Comparison of ENCODE assay signal across 15 mouse cellular contexts in genomic region chr11:60828903-60829302, GRCm38 (mm10). TPM values are rescaled to one million over a fixed set of nuclear protein-coding genes. Genes with fewer than 3 reads are reported as not detected.
DNase-seq lines count a peak whose midpoint lies in the region; ATAC-seq and TF ChIP-seq lines count a peak whose summit lies in the region.
"Had no signal": no experiment of that assay in that cellular context is flagged by ENCODE, and none has a peak within 500 bp of the region (broad histone marks: within the 10 kb centered on the region; RNA-seq: fewer than 3 reads in every experiment).

No protein-coding gene starts in this region.

- peaks cover 2% of the 10 kb centered on the region for H3K4me1 ChIP-seq in heart, adult 2 months (ENCODE audit: control insufficient read depth, insufficient read depth, low read length)
- peaks cover 10% of the 10 kb centered on the region for H3K4me1 ChIP-seq in liver, adult 2 months (ENCODE audit: control insufficient read depth, insufficient read depth, low read length)
- peaks cover 18% of the 10 kb centered on the region for H3K4me1 ChIP-seq in liver, embryonic 12.5 days

- 21% methylated on average over 2 of the region's 2 CpGs for WGBS in heart, adult 2 months
- WGBS in liver, adult 2 months, result 23% methylated on average over 2 of the region's 2 CpGs
- WGBS in liver, embryonic 12.5 days (ENCODE audit: insufficient replicate concordance), result 21% methylated on average over 2 of the region's 2 CpGs

- no peak overlapping the region for H3K4me2 ChIP-seq in liver, embryonic 12.5 days
- H3K4me2 ChIP-seq: heart, embryonic 13.5 days; hindbrain, embryonic 13.5 days; limb, embryonic 15.5 days had no signal

- no peak for TF ChIP-seq POLR2A in heart, adult 2 months (IDR thresholded peaks at IDR 0.05; ENCODE audit: insufficient read depth, low read depth, low read length)
- no peak for TF ChIP-seq POLR2A in liver, adult 2 months (IDR thresholded peaks at IDR 0.05; ENCODE audit: extremely low read depth, insufficient read depth, low read length)
- TF ChIP-seq POLR2A in brain, embryonic 14.5 days (IDR thresholded peaks at IDR 0.05; ENCODE audit: borderline replicate concordance, extremely low read depth, insufficient read depth, insufficient read length, poor library complexity, severe bottlenecking), result no peak

- H3K9me3 ChIP-seq in liver, embryonic 12.5 days (replicated peaks), result no peaks in the 10 kb centered on the region
- H3K9me3 ChIP-seq: heart, embryonic 13.5 days; hindbrain, embryonic 13.5 days; limb, embryonic 15.5 days; midbrain, embryonic 10.5 days had no signal

- no peak for ATAC-seq in liver, embryonic 12.5 days

- H3K79me2 ChIP-seq in heart, adult 2 months (replicated peaks; ENCODE audit: control insufficient read depth, insufficient read depth, low read length), result no peaks in the 10 kb centered on the region
- no peaks in the 10 kb centered on the region for H3K79me2 ChIP-seq in liver, adult 2 months (ENCODE audit: control insufficient read depth, insufficient read depth, low read length)

- H3K27me3 ChIP-seq in heart, adult 2 months (ENCODE audit: control insufficient read depth, insufficient read depth, low read length), result no peaks in the 10 kb centered on the region
- no peaks in the 10 kb centered on the region for H3K27me3 ChIP-seq in liver, adult 2 months (ENCODE audit: control insufficient read depth, insufficient read depth, low read length)
- no peaks in the 10 kb centered on the region for H3K27me3 ChIP-seq in liver, embryonic 12.5 days (replicated peaks)
- H3K27me3 ChIP-seq: limb, embryonic 15.5 days had no signal

- no peaks in the 10 kb centered on the region for H3K36me3 ChIP-seq in heart, adult 2 months (ENCODE audit: control insufficient read depth, insufficient read depth, low read length)
- no peaks in the 10 kb centered on the region for H3K36me3 ChIP-seq in liver, adult 2 months (ENCODE audit: control insufficient read depth, insufficient read depth, low read length)
- no peaks in the 10 kb centered on the region for H3K36me3 ChIP-seq in liver, embryonic 12.5 days
- H3K36me3 ChIP-seq: heart, embryonic 13.5 days; hindbrain, embryonic 13.5 days; limb, embryonic 15.5 days; midbrain, embryonic 10.5 days had no signal

- intact Hi-C loops in heart, adult 2 months (cut with DNase I), result loop anchor here (1.0 kb wide), 1 partner anchor 132 kb away; no protein-coding TSS in a partner anchor
- intact Hi-C loops in heart, postnatal 36 days (cut with DNase I), result loop anchor here (2.0 to 5.0 kb wide), 2 partner anchors 130 to 272 kb away; partner anchors contain the start of gene Llgl1

- TF ChIP-seq EP300 in heart, adult 2 months (IDR thresholded peaks at IDR 0.05; ENCODE audit: insufficient read depth, low read depth, low read length), result no peak

- peak; percentile 57 for TF ChIP-seq CTCF in heart, adult 2 months (IDR thresholded peaks at IDR 0.05)
- TF ChIP-seq CTCF in liver, adult 2 months (IDR thresholded peaks at IDR 0.05; ENCODE audit: low read depth, low read length), result peak; percentile 46; the same call in 1 of the 2 replicates
- no peak for TF ChIP-seq CTCF in brain, embryonic 14.5 days (IDR thresholded peaks at IDR 0.05; ENCODE audit: borderline replicate concordance, extremely low read depth, insufficient read depth, insufficient read length)

- DNase-seq in heart, adult 2 months, result no peak
- DNase-seq in heart, postnatal 36 days, result no peak
- peak; percentile 79 for DNase-seq in liver, adult 2 months (ENCODE audit: extremely low read depth, low read depth, low spot score)
- peak; percentile 80 for DNase-seq in 416B (ENCODE audit: low read depth)
- DNase-seq in brain, embryonic 14.5 days (ENCODE audit: low read depth), result peak; percentile 27
- DNase-seq in spleen, postnatal 36 days (ENCODE audit: low spot score in 2 of 2), result no peak
- no peak for DNase-seq in right cerebral cortex, adult 2 months (ENCODE audit: low spot score in 2 of 2)
- DNase-seq: adrenal gland, adult 2 months; cerebellum, postnatal 14 days; gastrocnemius, postnatal 10 days had no signal

- no peak overlapping the region for H3K27ac ChIP-seq in heart, adult 2 months
- no peak overlapping the region for H3K27ac ChIP-seq in liver, adult 2 months (replicated peaks; ENCODE audit: insufficient read depth, low read depth, low read length)
- H3K27ac ChIP-seq in liver, embryonic 12.5 days, result no peak overlapping the region
- H3K27ac ChIP-seq: heart, embryonic 13.5 days; hindbrain, embryonic 13.5 days; limb, embryonic 15.5 days; midbrain, embryonic 10.5 days had no signal

- H3K4me3 ChIP-seq in heart, adult 2 months, result no peak overlapping the region
- H3K4me3 ChIP-seq in liver, adult 2 months (ENCODE audit: insufficient read depth, low read depth, low read length), result no peak overlapping the region
- H3K4me3 ChIP-seq in liver, embryonic 12.5 days, result no peak overlapping the region
- H3K4me3 ChIP-seq: heart, embryonic 13.5 days; hindbrain, embryonic 13.5 days; limb, embryonic 15.5 days; midbrain, embryonic 10.5 days had no signal

- H3K9ac ChIP-seq in heart, adult 2 months (ENCODE audit: low read depth, low read length), result no peak overlapping the region
- H3K9ac ChIP-seq in liver, adult 2 months (ENCODE audit: low read depth, low read length), result no peak overlapping the region
- H3K9ac ChIP-seq in liver, embryonic 12.5 days, result no peak overlapping the region
- H3K9ac ChIP-seq: heart, embryonic 13.5 days; hindbrain, embryonic 13.5 days; limb, embryonic 15.5 days had no signal

RNA-seq across cellular contexts. Expression of gene Dhrs7b, which starts 1.5 kb away (rescaled TPM):
- 10 to 100 TPM; 20.6 to 21.0 TPM for total RNA-seq in heart, adult 2 months (2021)
- polyA plus RNA-seq in heart, adult 2 months (2012; rRNA removed), result 14.4 and 22.1 TPM in 2 replicates
- total RNA-seq in heart, postnatal 36 days (2021), result 10 to 100 TPM; 19.4 to 19.7 TPM
- 23.5 and 28.8 TPM in 2 replicates for total RNA-seq in liver, adult 2 months (2014; rRNA removed)
- polyA plus RNA-seq in liver, adult 2 months (2012; rRNA removed), result 15.0 and 15.5 TPM in 2 replicates
- 27.3 and 30.4 TPM in 2 replicates for polyA plus RNA-seq in liver, embryonic 12.5 days (2016; fragmentation: Nextera tagmentation; extraction: Ambion mirVana)
- polyA plus RNA-seq in brain, embryonic 14.5 days (2012; rRNA removed), result 15.5 and 16.2 TPM in 2 replicates

RNA-seq across cellular contexts. Expression of gene Shmt1, which starts 17.4 kb away (rescaled TPM):
- 10 to 100 TPM in 1 of 2 experiments, 1 to 10 TPM in 1; 8.4 to 10.5 TPM for total RNA-seq in heart, adult 2 months (2021)
- 7.4 TPM in 2 replicates for polyA plus RNA-seq in heart, adult 2 months (2012; rRNA removed)
- total RNA-seq in heart, postnatal 36 days (2021), result 1 to 10 TPM; 8.8 to 9.1 TPM
- total RNA-seq in liver, adult 2 months (2014; rRNA removed), result 162 and 214 TPM in 2 replicates
- polyA plus RNA-seq in liver, adult 2 months (2012; rRNA removed), result 239 and 306 TPM in 2 replicates
- polyA plus RNA-seq in liver, embryonic 12.5 days (2016; fragmentation: Nextera tagmentation; extraction: Ambion mirVana), result 60.5 and 70.9 TPM in 2 replicates
- polyA plus RNA-seq in brain, embryonic 14.5 days (2012; rRNA removed), result 6.5 and 13.4 TPM in 2 replicates

RNA-seq across cellular contexts. Expression of gene Tmem11, which starts 50.2 kb away (rescaled TPM):
- total RNA-seq in heart, adult 2 months (2021), result 10 to 100 TPM; 28.3 to 31.4 TPM
- polyA plus RNA-seq in heart, adult 2 months (2012; rRNA removed), result 59.6 and 66.7 TPM in 2 replicates
- 10 to 100 TPM; 30.6 to 32.3 TPM for total RNA-seq in heart, postnatal 36 days (2021)
- 19.8 and 20.0 TPM in 2 replicates for total RNA-seq in liver, adult 2 months (2014; rRNA removed)
- polyA plus RNA-seq in liver, adult 2 months (2012; rRNA removed), result 48.9 and 67.8 TPM in 2 replicates
- polyA plus RNA-seq in liver, embryonic 12.5 days (2016; fragmentation: Nextera tagmentation; extraction: Ambion mirVana), result 38.1 and 40.0 TPM in 2 replicates
- polyA plus RNA-seq in brain, embryonic 14.5 days (2012; rRNA removed), result 58.8 and 80.1 TPM in 2 replicates

RNA-seq across cellular contexts. Expression of gene Smcr8, which starts 51.6 kb away (rescaled TPM):
- total RNA-seq in heart, adult 2 months (2021), result 10 to 100 TPM; 13.9 to 15.3 TPM
- 6.0 and 9.7 TPM in 2 replicates for polyA plus RNA-seq in heart, adult 2 months (2012; rRNA removed)
- 10 to 100 TPM; 14.5 to 15.3 TPM for total RNA-seq in heart, postnatal 36 days (2021)
- total RNA-seq in liver, adult 2 months (2014; rRNA removed), result 9.3 and 12.8 TPM in 2 replicates
- polyA plus RNA-seq in liver, adult 2 months (2012; rRNA removed), result 6.2 and 7.7 TPM in 2 replicates
- polyA plus RNA-seq in liver, embryonic 12.5 days (2016; fragmentation: Nextera tagmentation; extraction: Ambion mirVana), result 4.2 and 4.3 TPM in 2 replicates
- polyA plus RNA-seq in brain, embryonic 14.5 days (2012; rRNA removed), result 9.9 and 13.0 TPM in 2 replicates

RNA-seq across cellular contexts. Expression of gene Top3a, which starts 51.7 kb away (rescaled TPM):
- 1 to 10 TPM; 3.7 to 4.6 TPM for total RNA-seq in heart, adult 2 months (2021)
- polyA plus RNA-seq in heart, adult 2 months (2012; rRNA removed), result 3.3 and 3.4 TPM in 2 replicates
- total RNA-seq in heart, postnatal 36 days (2021), result 1 to 10 TPM; 4.5 to 5.3 TPM
- total RNA-seq in liver, adult 2 months (2014; rRNA removed), result 3.3 and 3.4 TPM in 2 replicates
- polyA plus RNA-seq in liver, adult 2 months (2012; rRNA removed), result 3.4 and 3.8 TPM in 2 replicates
- polyA plus RNA-seq in liver, embryonic 12.5 days (2016; fragmentation: Nextera tagmentation; extraction: Ambion mirVana), result 10.3 and 10.9 TPM in 2 replicates
- polyA plus RNA-seq in brain, embryonic 14.5 days (2012; rRNA removed), result 10.2 TPM in 2 replicates

Comparison
In these comparisons a context has a peak if more than half of its experiments do, and no peak if none do; other contexts are left out.
1. DNase-seq: peak in liver, adult 2 months (single experiment), 416B (single experiment) and brain, embryonic 14.5 days (single experiment); none in heart, adult 2 months (0 of 2), heart, postnatal 36 days (0 of 2), spleen, postnatal 36 days (0 of 2) and right cerebral cortex, adult 2 months (0 of 2).